Mouse (Mus musculus): ENCODE measurements around the gene Slc43a1. TPM values are rescaled to one million over a fixed set of nuclear protein-coding genes. Genes with fewer than 3 reads are reported as not detected.

Gene Slc43a1
- polyA plus RNA-seq, 1 experiment from 2014 or later, result 18.3 TPM

Other genes starting within 250 kb of the Slc43a1 start
- 59.5 and 64.6 TPM in 2 replicates for gene Ctnnd1, start 188.1 kb upstream of the Slc43a1 start, polyA plus RNA-seq (2014; fragmentation: Nextera tagmentation; extraction: Ambion mirVana)
- gene Btbd18, start 179.8 kb upstream of the Slc43a1 start, polyA plus RNA-seq (2014; fragmentation: Nextera tagmentation; extraction: Ambion mirVana), result 0.34 and 0.60 TPM in 2 replicates
- 309 and 329 TPM in 2 replicates for gene Selenoh, start 168.1 kb upstream of the Slc43a1 start, polyA plus RNA-seq (2014; fragmentation: Nextera tagmentation; extraction: Ambion mirVana)
- gene Gm28635, start 160.8 kb upstream of the Slc43a1 start, polyA plus RNA-seq (2014; fragmentation: Nextera tagmentation; extraction: Ambion mirVana), result not detected in 2 replicates
- gene Med19, start 160.4 kb upstream of the Slc43a1 start, polyA plus RNA-seq (2014; fragmentation: Nextera tagmentation; extraction: Ambion mirVana), result 39.5 and 40.6 TPM in 2 replicates
- 131 and 134 TPM in 2 replicates for gene Tmx2, start 159.7 kb upstream of the Slc43a1 start, polyA plus RNA-seq (2014; fragmentation: Nextera tagmentation; extraction: Ambion mirVana)
- gene Zdhhc5, start 123.7 kb upstream of the Slc43a1 start, polyA plus RNA-seq (2014; fragmentation: Nextera tagmentation; extraction: Ambion mirVana), result 30.0 and 30.7 TPM in 2 replicates
- 25.7 and 29.0 TPM in 2 replicates for gene Clp1, start 111.5 kb upstream of the Slc43a1 start, polyA plus RNA-seq (2014; fragmentation: Nextera tagmentation; extraction: Ambion mirVana)
- gene Ypel4, start 104.8 kb upstream of the Slc43a1 start, polyA plus RNA-seq (2014; fragmentation: Nextera tagmentation; extraction: Ambion mirVana), result 6.9 and 8.8 TPM in 2 replicates
- gene Gm19426, start 95.2 kb upstream of the Slc43a1 start, polyA plus RNA-seq (2014; fragmentation: Nextera tagmentation; extraction: Ambion mirVana), result 4.6 and 5.3 TPM in 2 replicates
- gene Serping1, start 63.4 kb upstream of the Slc43a1 start, polyA plus RNA-seq (2014; fragmentation: Nextera tagmentation; extraction: Ambion mirVana), result 60.9 and 73.4 TPM in 2 replicates
- 33.2 and 33.3 TPM in 2 replicates for gene Ube2l6, start 40.0 kb upstream of the Slc43a1 start, polyA plus RNA-seq (2014; fragmentation: Nextera tagmentation; extraction: Ambion mirVana)
- gene Smtnl1, start 16.2 kb upstream of the Slc43a1 start, polyA plus RNA-seq (2014; fragmentation: Nextera tagmentation; extraction: Ambion mirVana), result 0.27 TPM in 1 of 2 replicates, not detected in the other
- 73.7 and 75.5 TPM in 2 replicates for gene Timm10, start 11.9 kb upstream of the Slc43a1 start, polyA plus RNA-seq (2014; fragmentation: Nextera tagmentation; extraction: Ambion mirVana)
- gene Rtn4rl2, start 47.9 kb downstream of the Slc43a1 start, polyA plus RNA-seq (2014; fragmentation: Nextera tagmentation; extraction: Ambion mirVana), result 0.99 and 1.9 TPM in 2 replicates
- gene Slc43a3, start 97.7 kb downstream of the Slc43a1 start, polyA plus RNA-seq (2014; fragmentation: Nextera tagmentation; extraction: Ambion mirVana), result 46.7 and 54.7 TPM in 2 replicates
- not detected in 2 replicates for gene Prg2, start 141.6 kb downstream of the Slc43a1 start, polyA plus RNA-seq (2014; fragmentation: Nextera tagmentation; extraction: Ambion mirVana)
- not detected in 2 replicates for gene Prg3, start 149.4 kb downstream of the Slc43a1 start, polyA plus RNA-seq (2014; fragmentation: Nextera tagmentation; extraction: Ambion mirVana)
- 308 and 334 TPM in 2 replicates for gene Ssrp1, start 198.4 kb downstream of the Slc43a1 start, polyA plus RNA-seq (2014; fragmentation: Nextera tagmentation; extraction: Ambion mirVana)
- gene P2rx3, start 198.6 kb downstream of the Slc43a1 start, polyA plus RNA-seq (2014; fragmentation: Nextera tagmentation; extraction: Ambion mirVana), result 0.62 and 2.0 TPM in 2 replicates
- gene Tnks1bp1, start 209.2 kb downstream of the Slc43a1 start, polyA plus RNA-seq (2014; fragmentation: Nextera tagmentation; extraction: Ambion mirVana), result 11.7 and 15.3 TPM in 2 replicates